Mouse (Mus musculus) spleen, adult 2 months (tissue): ENCODE results near the gene Mmaa. TPM values are rescaled to one million over a fixed set of nuclear protein-coding genes. Genes with fewer than 3 reads are reported as not detected.

Experiments
- DNase-seq, 2 experiments: peaks; one replicate each; pipeline versions ENCODE4 v3.0.0 to v3.0.0-alpha.2; 2012 to 2021; ENCODE audit warnings: low spot score in 2 of 2, low read depth in 1 of 2
- H3K27ac ChIP-seq: fragments of 200-500 bp; 2 replicates; pipeline ENCODE4 v1.5.1; 2012; ENCODE audit warnings: low read length, inconsistent platforms; ENCODE audit not compliant: insufficient read depth
- H3K27me3 ChIP-seq: fragments of 200-500 bp; 2 replicates; pipeline ENCODE4 v1.6.1; 2012; ENCODE audit warnings: mild to moderate bottlenecking, moderate library complexity, low read length, inconsistent platforms; ENCODE audit not compliant: control insufficient read depth, insufficient read depth
- H3K36me3 ChIP-seq: fragments of 200-500 bp; 2 replicates; pipeline ENCODE4 v1.6.1; 2012; ENCODE audit warnings: mild to moderate bottlenecking, low read length, inconsistent platforms; ENCODE audit not compliant: control insufficient read depth, insufficient read depth
- H3K4me1 ChIP-seq: fragments of 200-500 bp; 2 replicates; pipeline ENCODE4 v1.6.1; 2011; ENCODE audit warnings: inconsistent platforms; ENCODE audit not compliant: control insufficient read depth, insufficient read depth, insufficient read length
- H3K4me3 ChIP-seq: fragments of 200-500 bp; 2 replicates; pipeline ENCODE4 v1.5.1; 2011; ENCODE audit warnings: mild to moderate bottlenecking, inconsistent platforms; ENCODE audit not compliant: insufficient read depth, insufficient read length; ENCODE audit errors: extremely low read depth
- CTCF ChIP-seq: fragments of 200-500 bp; IDR thresholded peaks from 2 replicates; pipeline ENCODE4 v1.5.1; 2011; ENCODE audit warnings: mild to moderate bottlenecking, inconsistent platforms; ENCODE audit not compliant: insufficient read depth, insufficient read length, insufficient replicate concordance; ENCODE audit errors: extremely low read depth
- POLR2A ChIP-seq: fragments of 200-500 bp; IDR thresholded peaks from 2 replicates; pipeline ENCODE4 v1.6.1; 2011; ENCODE audit warnings: low read depth, low read length, inconsistent platforms
- WGBS: fragments of 180-500 bp; shearing (Covaris S2); methylation state at CpG from one replicate; pipeline ENCODE4 v1.1.7; 2018; 5-methylcytosine and 5-hydroxymethylcytosine counted together
- polyA plus RNA-seq: library from polyadenylated mRNA; depleted of rRNA; stranded (reverse); fragments of >200 nt; gene quantifications from 2 replicates; pipeline ENCODE4 v1.2.3, GENCODE M21; 2012; rRNA removed

Gene Mmaa
- polyA plus RNA-seq, 1 experiment = 2.4 TPM

- no peak overlapping the region for H3K4me3 ChIP-seq
- 34% methylated on average over 3 of the region's 3 CpGs for WGBS
- H3K27me3 ChIP-seq = no peaks in the 10 kb centered on the region
- H3K4me1 ChIP-seq = no peaks in the 10 kb centered on the region
- no peaks in the 10 kb centered on the region for H3K36me3 ChIP-seq
- DNase-seq = no peak
- no peak overlapping the region for H3K27ac ChIP-seq
- TF ChIP-seq POLR2A (no peak), CTCF (no peak)
Observed at GRCm38 (mm10) chr8:79226046-79226445, 68.7 kb downstream of the Mmaa start.

DNA sequence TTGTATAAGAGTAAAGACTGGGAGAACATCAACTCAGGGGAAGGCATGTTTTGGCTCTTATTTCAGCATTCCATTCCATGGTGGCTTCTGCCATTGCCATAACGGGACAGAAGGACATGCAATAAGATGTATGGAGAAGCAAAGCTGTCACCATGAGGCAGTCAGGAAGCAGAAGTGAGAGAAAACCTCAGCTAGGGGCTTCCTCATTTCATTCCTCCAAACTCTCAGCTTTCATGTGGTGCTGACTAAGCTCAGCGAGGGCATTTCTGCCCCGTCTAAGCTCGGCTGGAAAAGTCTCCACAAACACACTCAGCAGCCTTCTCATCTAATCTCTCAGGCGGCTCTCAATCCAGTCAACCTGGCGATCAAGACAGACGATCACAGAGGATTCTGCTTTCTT is 69.2 kb downstream of the Mmaa start:
- H3K4me1 ChIP-seq = no peaks in the 10 kb centered on the region
- no peaks in the 10 kb centered on the region for H3K27me3 ChIP-seq
- DNase-seq = peak in 1 of 2 experiments; percentile 13
- whole genome bisulfite sequencing = 7% methylated on average over 7 of the region's 7 CpGs
- H3K36me3 ChIP-seq = no peaks in the 10 kb centered on the region
- no peak overlapping the region for H3K4me3 ChIP-seq
- no peak overlapping the region for H3K27ac ChIP-seq
- TF ChIP-seq POLR2A (no peak), CTCF (no peak)

- 92% methylated on average over 9 of the region's 9 CpGs for WGBS
- no peak for TF ChIP-seq POLR2A
- no peak overlapping the region for H3K27ac ChIP-seq
Observed at GRCm38 (mm10) chr8:79224363-79224762, 70.4 kb downstream of the Mmaa start.

DNA sequence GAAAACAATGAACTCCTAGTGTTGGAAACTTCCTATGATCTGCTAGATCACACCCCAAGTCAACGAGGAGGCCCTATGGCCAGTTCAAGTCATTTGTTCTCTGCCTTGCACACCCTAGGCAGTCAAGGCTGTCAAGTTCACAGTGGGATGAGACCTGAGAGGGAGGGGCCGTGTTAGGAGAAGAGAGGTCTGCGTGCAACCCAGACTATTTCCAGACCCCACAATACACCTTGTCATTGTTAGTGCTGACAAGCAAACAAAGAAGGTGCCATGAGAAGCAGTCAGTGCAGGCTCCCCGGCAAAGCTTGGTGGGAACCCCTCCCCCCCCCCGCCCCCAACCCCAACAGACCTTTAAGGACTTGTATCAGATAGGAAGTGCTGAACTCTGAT is 72.0 kb downstream of the Mmaa start:
- no peak for DNase-seq

More at GRCm38 (mm10) chr8:79224363-79224762, 70.4 kb downstream of the Mmaa start:
- Histone ChIP-seq H3K4me3 (no peak overlapping the region), H3K27me3 (no peaks in the 10 kb centered on the region), H3K36me3 (no peaks in the 10 kb centered on the region), H3K4me1 (no peaks in the 10 kb centered on the region)
- DNase-seq = no peak

DNA sequence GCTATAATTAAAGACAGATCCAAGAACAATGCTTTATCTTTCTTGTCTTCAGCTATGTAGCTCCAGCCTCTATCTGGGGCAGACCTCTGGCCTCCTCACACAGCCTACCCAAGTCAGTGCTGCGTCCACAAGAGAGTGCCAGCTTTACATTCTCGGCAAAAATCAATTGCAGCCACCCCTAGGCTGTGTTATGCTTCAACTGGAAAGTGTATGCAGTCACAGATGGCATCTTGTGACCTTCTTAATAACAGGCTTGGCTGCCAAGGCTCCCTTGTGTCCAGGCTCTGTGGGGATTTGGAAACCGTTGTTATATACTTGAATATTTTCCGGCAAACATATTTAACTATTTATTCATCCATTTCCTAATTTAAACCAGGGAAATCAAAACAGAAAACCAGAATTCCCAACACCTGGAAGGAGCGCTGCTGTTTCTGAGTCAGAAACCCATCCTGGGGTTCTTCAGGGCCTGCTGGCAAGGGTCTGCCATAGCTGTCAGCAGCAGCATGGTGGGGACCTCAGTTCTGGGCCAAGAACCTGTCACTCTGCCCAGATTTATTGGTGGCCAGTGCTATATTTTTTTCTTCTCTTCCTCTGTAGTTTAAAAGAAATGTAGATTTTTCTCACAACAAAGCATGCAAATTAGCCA is 72.5 kb downstream of the Mmaa start:
- DNase-seq = no peak
- TF ChIP-seq CTCF (no peak), POLR2A (no peak)
- Histone ChIP-seq H3K27ac (no peak overlapping the region), H3K27me3 (no peaks in the 10 kb centered on the region), H3K4me3 (no peak overlapping the region), H3K4me1 (no peaks in the 10 kb centered on the region), H3K36me3 (no peaks in the 10 kb centered on the region)
- WGBS = 89% methylated on average over 5 of the region's 5 CpGs

More for the DNA sequence above, 72.0 kb downstream of the Mmaa start:
- H3K36me3 ChIP-seq = no peaks in the 10 kb centered on the region
- H3K4me3 ChIP-seq = no peak overlapping the region
- no peak overlapping the region for H3K27ac ChIP-seq
- TF ChIP-seq CTCF = no peak
- TF ChIP-seq POLR2A = no peak
- no peaks in the 10 kb centered on the region for H3K4me1 ChIP-seq
- H3K27me3 ChIP-seq = no peaks in the 10 kb centered on the region
- WGBS = 71% methylated on average over 5 of the region's 5 CpGs

Other genes starting within 250 kb of the Mmaa start
- gene 1700011L22Rik, start 46.4 kb downstream of the Mmaa start, polyA plus RNA-seq = not detected in 2 replicates
- gene Smad1, start 104.6 kb upstream of the Mmaa start, polyA plus RNA-seq = 16.7 and 22.9 TPM in 2 replicates